Mouse (Mus musculus) activated CD4-positive, CD25-positive, alpha-beta regulatory T cell, adult 4 months (primary cell): ENCODE measurements around the gene Tbce. TPM values are rescaled to one million over a fixed set of nuclear protein-coding genes. Genes with fewer than 3 reads are reported as not detected.
"Not testable (repeated sequence)": the region's sequence is repeated elsewhere in the genome, so short reads cannot be mapped to it uniquely, and the experiment has no call there.

Source experiments
- ATAC-seq: one replicate; pipeline ENCODE4 v1.8.0; 2017
- polyA plus RNA-seq, 2 experiments: library from polyadenylated mRNA; unstranded; fragments of 100-300 nt; shearing (Covaris generic); gene quantifications; one replicate each; pipeline ENCODE4 v1.2.1; 2017

The Tbce gene
- 10 to 100 TPM; 75.9 to 78.6 TPM for polyA plus RNA-seq

DNA sequence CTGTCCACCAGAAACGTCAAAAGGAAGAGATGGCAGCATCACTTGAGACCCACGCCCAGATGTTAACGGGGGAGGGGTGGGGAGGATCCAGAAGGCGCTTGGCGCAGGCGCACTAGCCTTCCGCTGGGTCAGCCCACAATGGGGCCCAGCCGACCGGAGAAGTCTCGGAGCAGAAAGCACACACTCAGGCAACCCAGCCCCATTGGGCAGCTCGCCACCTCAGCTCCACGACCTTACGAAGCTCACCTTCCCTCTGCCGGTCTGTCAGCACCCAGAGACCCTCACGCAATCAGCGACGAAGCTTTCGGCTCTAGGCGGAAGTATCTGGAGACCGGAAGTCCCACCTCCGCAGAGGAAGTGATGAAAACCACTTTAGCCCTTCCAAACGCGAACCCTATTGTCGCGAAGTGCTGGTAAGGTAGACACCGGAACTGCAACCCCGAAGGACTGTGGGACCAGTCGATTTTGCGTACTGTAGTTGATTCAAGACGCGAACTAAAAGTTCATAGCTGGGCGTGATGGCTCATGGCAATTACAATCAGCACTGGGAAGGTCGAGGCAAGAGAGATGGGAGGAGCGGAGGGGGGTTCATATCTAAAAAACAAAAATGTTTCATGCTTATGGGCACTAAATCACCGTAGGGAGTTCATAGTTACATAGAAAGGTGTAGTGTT lies at the start of gene Tbce:
Tbce (minus strand) TSS at position 347 of the 674 bp plus-strand sequence.
- ATAC-seq, result peak; percentile 98

- ATAC-seq, result no peak
Measured at GRCm38 (mm10) chr13:14088669-14089068, 49.2 kb upstream of the Tbce start.

GRCm38 (mm10) chr13:14075326-14075725 lies 35.9 kb upstream of the Tbce start:
- ATAC-seq, result no peak

DNA sequence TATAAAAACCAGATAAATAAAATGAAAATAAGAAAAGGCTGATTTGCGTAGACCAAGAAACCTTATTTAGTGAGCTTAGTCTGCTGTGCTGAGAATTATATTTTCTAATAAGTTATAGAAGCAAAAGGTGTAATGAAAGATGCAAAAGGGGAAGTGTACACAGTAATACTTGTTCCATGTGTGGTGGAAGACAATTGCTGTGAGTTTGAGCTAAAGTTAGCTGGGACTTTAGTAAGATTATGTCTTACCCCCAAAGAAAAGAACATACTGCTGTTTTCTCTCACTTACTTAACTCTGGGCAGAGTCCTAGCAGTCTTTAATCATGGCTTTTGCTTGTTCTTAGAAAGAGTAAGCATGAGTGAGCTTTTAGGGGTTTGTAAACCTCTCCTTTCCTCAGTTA lies 34.9 kb upstream of the Tbce start:
- no peak for ATAC-seq

DNA sequence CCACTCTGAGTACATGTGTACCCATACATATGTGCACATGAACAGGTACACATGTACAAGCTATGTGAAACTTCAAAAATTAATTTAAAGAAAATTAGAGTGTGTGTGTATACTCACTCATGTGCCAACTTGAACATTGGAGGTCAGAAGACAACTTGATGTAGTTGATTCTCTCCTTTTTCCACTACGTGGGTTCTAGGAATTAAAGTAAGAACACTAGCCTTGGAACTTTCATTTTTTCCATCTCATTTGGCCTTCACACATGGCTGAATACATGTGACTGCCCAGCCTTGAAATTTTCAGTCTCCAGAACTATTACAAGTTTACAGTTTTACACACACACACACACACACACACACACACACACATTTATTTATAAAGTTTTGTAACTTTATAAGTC lies 29.9 kb upstream of the Tbce start:
- ATAC-seq, result no peak

DNA sequence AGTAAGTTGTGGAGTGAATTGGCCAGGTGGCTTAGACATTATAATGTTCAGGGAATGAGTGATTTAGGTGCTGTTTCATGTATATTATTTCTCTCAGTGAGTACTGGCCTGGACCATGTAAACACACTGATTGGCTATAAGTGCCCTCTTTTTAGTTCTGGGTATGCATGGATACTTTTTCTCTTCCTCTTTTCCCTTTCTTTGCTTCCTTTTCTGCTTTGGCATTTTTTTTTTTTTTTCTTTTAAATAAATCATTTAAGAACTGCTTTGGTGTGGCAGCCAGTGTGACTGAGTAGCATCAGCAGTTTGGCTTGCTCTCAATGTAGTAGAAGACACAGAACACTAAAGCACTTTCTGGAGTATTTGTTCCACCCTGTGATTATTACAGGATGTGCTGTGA lies 28.6 kb upstream of the Tbce start:
- no peak for ATAC-seq

GRCm38 (mm10) chr13:14065701-14066100 lies 26.3 kb upstream of the Tbce start:
- no peak for ATAC-seq

DNA sequence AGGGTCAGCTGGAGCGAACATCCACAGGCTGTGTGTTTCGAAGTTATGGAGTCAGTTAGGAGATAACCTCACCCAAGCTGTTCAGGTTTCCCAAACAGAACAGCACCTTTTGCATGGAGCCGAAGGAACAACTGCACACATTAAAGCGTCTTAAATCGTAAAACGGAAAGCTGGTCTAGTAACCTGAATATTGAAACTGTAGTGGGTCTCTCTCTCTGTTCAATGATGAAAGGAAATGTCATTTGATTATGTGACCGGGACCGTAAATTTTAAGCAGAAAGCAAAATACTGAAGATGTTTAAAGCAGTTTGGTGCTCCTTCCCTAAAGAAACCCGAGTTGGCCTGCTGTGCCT lies 25.6 kb upstream of the Tbce start:
- ATAC-seq, result no peak

DNA sequence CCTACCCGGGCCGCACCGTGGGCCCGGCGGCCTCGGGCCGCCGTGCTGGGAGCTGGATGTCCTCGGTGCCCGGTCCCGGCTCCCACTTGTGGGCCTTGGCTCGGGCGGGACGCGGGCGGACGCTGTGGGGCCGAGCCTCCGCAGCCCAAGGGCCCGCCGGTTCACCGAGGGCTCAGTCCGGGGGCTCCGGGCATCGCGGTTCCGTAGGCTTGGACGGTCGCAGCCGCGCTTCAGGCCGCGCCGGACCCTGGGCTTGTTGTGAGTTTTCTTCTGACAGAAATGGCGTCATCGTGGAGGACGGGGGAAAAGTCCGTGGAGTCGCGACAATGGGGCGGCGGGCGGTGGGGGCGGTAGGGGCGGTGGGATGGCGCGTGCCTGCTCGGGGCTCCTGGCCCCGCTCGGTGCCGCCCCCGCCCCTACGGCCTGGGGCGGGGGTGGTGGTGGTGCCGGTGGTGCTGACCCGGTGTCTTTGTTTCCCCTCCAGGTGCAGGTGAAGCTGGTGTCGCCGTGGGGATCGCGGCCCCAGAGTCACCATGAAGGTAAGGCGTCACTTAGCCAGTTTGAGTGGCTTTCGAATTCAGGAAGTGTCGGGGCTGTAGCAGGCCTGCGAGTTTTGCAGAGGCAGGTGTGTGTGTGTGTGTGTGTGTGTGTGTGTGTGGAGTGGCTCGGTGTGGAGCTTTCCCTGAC lies 25.0 kb upstream of the Tbce start:
- ATAC-seq, result no peak

- peak; percentile 0 for ATAC-seq
Measured at GRCm38 (mm10) chr13:14063942-14064271, 24.5 kb upstream of the Tbce start.

- ATAC-seq, result peak; percentile 80
Measured at GRCm38 (mm10) chr13:14063013-14063941, 23.8 kb upstream of the Tbce start, which contains the start of the genes Arid4b and Ggps1. TSS of gene Arid4b (plus strand) at chr13:14063232. TSS of gene Ggps1 (minus strand) at chr13:14063488.

- peak; percentile 16 for ATAC-seq
Measured at GRCm38 (mm10) chr13:14062209-14063012, 23.0 kb upstream of the Tbce start.

DNA sequence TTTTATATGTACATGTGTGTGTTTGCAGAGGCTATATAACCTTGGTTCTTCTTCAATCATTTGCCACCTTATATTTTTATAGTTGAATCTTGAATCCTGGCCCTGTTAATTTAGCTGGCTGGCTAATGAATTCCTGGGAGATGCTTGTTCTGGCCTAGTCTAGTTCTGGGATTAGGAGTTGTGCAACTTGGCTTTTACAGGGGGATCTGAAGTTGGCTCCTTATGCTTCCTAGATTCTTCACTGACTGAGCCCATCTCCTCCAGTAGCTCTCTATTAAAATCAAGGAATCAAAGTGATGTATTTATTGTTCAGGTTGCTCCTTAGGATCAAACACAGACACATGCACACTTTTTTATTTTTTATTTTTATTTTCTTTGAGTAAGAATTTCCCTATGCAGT lies 20.1 kb upstream of the Tbce start:
- ATAC-seq, result no peak

GRCm38 (mm10) chr13:14056801-14057200 lies 17.4 kb upstream of the Tbce start:
- ATAC-seq, result no peak

DNA sequence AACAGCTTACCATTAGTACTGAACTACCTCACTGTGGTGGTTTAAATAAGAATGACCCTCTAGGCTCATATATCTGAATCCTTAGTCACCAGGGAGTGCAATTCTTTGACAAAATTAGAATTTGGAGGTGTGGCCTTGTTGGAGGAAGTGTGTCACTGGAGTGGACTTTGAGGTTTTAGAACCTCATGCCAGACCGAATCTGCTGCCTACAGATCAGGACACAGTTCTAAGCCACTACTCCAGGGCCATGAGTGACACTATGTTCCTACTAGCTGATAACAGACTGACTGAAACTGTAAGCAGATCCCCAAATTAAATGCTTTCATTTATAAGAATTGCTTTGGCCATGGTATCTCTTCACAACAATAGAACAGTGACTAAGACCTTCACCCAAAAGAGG lies 10.4 kb upstream of the Tbce start:
- no peak for ATAC-seq

DNA sequence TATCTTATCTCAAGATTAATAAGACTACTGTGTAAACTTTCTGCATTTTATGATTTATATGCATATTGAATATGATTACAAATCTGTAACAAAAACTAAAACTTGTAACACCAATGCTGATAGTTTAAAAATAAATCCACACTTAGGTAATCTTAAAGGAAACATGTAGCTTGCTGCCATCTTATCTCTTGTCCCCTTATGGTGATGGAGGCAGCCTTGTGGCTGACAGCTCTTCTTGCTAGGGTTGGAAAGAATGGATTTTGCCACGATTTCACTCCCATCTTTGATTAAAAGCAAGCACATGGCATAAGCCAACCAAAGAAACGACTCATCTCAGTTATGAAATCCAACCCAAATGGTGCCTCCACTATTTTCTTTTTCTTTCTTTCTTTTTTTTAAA lies 5.1 kb upstream of the Tbce start:
- ATAC-seq, result no peak

DNA sequence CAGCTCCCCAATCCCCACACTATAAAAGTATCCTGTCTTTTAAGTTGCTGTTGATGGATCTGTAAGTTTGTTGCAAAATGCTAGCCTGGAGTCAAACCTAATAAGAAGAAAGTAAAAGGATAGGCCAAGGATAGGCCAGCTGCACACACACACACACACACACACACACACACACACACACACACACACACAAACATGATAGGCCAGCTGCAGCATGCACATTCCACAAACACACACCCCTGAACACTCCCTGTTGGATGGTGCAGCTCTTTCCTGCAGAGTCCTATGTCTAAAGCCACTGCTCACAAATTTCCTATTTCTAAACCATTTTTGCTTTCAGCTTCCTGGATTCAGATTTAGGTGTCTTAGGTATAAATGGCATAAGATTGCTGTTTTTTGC lies 4.4 kb upstream of the Tbce start:
- ATAC-seq, result no peak

DNA sequence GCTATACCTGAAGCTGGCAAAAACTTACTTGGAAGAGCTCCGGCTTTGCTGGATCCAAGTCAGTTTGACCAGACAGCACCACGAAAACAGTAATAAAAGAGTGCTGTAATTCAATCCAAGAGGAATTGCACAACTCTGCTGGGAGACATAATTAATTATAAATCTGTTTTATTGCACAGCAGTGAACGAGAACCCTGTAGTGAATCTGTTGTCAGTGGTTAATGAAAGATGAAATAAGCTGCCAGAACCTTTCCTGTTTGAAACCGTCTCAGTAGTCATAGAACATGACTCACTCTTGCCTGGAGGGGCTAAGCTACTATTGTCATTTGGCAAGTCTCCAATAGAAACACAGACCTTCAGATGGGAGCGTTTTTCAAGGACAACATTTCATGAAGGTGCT lies 748 bp upstream of the Tbce start:
- ATAC-seq, result no peak

- ATAC-seq, result no peak
Measured at GRCm38 (mm10) chr13:14038911-14039291, 537 bp downstream of the Tbce start.

GRCm38 (mm10) chr13:14035875-14036630 lies 3.4 kb downstream of the Tbce start:
- no peak for ATAC-seq

GRCm38 (mm10) chr13:14035352-14035751 lies 4.1 kb downstream of the Tbce start:
- not testable (repeated sequence) for ATAC-seq

DNA sequence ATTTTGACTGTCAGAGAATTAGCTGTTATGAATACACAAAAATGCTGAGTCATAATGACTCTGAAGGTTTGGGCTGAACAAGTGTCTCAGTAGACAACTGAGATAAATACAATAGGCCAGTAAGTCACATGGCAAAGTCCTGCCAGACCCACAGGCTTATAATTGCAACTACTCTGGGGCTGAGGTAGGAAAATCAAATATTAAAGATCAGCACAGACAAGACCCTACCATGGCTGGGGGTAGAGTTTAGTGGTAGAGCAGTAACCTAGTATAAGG lies 5.4 kb downstream of the Tbce start:
- no peak for ATAC-seq
